Mouse (Mus musculus) olfactory bulb, adult 2 months (tissue): Measurements from ENCODE around the gene Klhl29. TPM values are rescaled to one million over a fixed set of nuclear protein-coding genes. Genes with fewer than 3 reads are reported as not detected.

Experiments used
- H3K27ac ChIP-seq: fragments of 200-500 bp; 2 replicates; pipeline ENCODE4 v1.5.1; 2012; ENCODE audit warnings: low read depth, low read length; ENCODE audit not compliant: insufficient read depth
- H3K4me1 ChIP-seq: fragments of 200-500 bp; 2 replicates; pipeline ENCODE4 v1.6.1; 2012; ENCODE audit warnings: low read length; ENCODE audit not compliant: control insufficient read depth, insufficient read depth
- H3K4me3 ChIP-seq: fragments of 200-500 bp; 2 replicates; pipeline ENCODE4 v1.5.1; 2012; ENCODE audit warnings: mild to moderate bottlenecking, low read depth, low read length, moderate library complexity; ENCODE audit not compliant: insufficient read depth
- CTCF ChIP-seq: fragments of 200-500 bp; IDR thresholded peaks from 2 replicates; pipeline ENCODE4 v1.5.1; 2012; ENCODE audit warnings: low read depth, mild to moderate bottlenecking, low read length, moderate library complexity; ENCODE audit not compliant: insufficient read depth
- POLR2A ChIP-seq: fragments of 200-500 bp; IDR thresholded peaks from 2 replicates; pipeline ENCODE4 v1.6.1; 2012; ENCODE audit warnings: mild to moderate bottlenecking, low read depth, low read length, moderate library complexity; ENCODE audit not compliant: insufficient read depth
- WGBS: fragments of 180-500 bp; shearing (Covaris S2); methylation state at CpG from one replicate; pipeline ENCODE4 v1.1.7; 2018; 5-methylcytosine and 5-hydroxymethylcytosine counted together
- polyA plus RNA-seq: library from polyadenylated mRNA; stranded (reverse); fragments of >200 nt; gene quantifications from 2 replicates; pipeline ENCODE4 v1.2.4, GENCODE M21; 2012; ENCODE audit warnings: low replicate concordance; ENCODE audit not compliant: missing spikeins, insufficient read depth, insufficient read length

Klhl29 gene
- polyA plus RNA-seq, 1 experiment, result not detected

GRCm38 (mm10) chr12:5284961-5285360, 90.5 kb downstream of the Klhl29 start:
- Histone ChIP-seq H3K4me1 (peaks cover 6% of the 10 kb centered on the region; the same call in 1 of the 2 replicates), H3K4me3 (no peak overlapping the region), H3K27ac (no peak overlapping the region)
- WGBS, result 92% methylated on average over 6 of the region's 6 CpGs
- TF ChIP-seq CTCF, result no peak
- no peak for TF ChIP-seq POLR2A

DNA sequence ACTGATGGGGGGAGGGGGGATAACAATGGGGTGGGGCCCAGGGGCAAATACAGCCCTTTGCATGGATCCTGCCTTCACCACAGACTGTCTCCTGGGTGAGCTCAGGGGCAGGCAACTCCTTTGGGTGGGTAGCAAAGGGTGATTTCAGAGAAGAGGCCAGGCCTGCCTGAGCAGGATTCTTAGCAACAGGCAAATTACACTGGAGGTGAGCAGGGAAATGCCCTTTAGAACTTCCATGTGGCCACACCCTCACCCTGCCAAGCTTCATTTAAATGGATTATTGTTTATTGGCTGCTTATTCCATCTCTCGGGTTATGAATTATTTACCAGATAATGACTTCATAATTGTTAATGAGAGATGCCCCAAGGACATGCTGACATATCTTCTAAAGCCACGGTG, 91.8 kb downstream of the Klhl29 start:
- Histone ChIP-seq H3K4me3 (no peak overlapping the region), H3K27ac (no peak overlapping the region), H3K4me1 (peaks cover 10% of the 10 kb centered on the region; the same call in 1 of the 2 replicates)
- TF ChIP-seq CTCF, result no peak
- TF ChIP-seq POLR2A, result no peak
- WGBS, result 87% methylated on average over 2 of the region's 2 CpGs

DNA sequence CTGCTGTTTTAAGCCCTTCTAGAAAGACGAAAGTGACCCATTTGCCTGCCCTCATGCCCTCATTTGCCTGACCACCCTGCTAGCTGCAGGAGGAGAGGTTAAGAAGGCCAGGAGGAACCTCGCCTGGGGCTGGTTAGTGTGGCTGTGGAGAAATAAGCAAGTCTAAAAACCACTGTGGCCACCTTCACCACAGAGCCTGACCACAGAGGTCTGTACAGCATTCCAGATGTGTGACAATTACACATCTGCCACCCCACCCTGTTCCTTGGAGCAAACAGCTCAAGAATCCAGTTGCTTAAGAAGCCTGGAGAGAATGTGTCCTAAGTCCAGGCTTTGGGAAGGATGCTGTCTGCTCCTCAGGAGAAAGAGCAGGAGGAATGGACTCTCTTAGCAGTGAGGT, 92.9 kb downstream of the Klhl29 start:
- WGBS, result 89% methylated on average over 2 of the region's 2 CpGs
- Histone ChIP-seq H3K4me3 (no peak overlapping the region), H3K4me1 (peaks cover 10% of the 10 kb centered on the region; the same call in 1 of the 2 replicates), H3K27ac (no peak overlapping the region)
- TF ChIP-seq CTCF, result no peak
- no peak for TF ChIP-seq POLR2A

GRCm38 (mm10) chr12:5279873-5280272, 95.6 kb downstream of the Klhl29 start:
- Histone ChIP-seq H3K27ac (no peak overlapping the region), H3K4me3 (no peak overlapping the region), H3K4me1 (peaks cover 17% of the 10 kb centered on the region)
- TF ChIP-seq CTCF (no peak), POLR2A (no peak)
- WGBS, result 56% methylated on average over 1 of the region's 1 CpGs

DNA sequence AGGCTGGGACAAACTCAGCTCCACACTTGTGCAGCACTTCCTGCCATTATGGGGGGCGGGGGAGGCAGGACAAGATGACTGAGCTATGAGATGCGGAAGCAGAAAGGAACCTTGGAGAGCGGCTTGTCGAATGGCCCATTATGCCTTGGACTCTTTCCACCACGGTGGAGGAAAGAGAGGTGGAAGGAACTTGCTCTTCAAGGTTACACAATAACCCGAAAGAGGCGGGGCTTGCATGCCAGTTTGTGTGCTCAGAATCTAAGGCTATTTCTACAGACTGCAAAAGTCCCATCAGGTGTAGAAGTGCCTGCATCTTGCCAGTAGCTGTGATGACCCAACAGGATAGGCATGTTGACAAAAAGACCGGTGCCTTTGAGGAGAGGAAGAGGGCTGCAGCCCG, 98.5 kb downstream of the Klhl29 start:
- WGBS, result 73% methylated on average over 9 of the region's 9 CpGs
- Histone ChIP-seq H3K4me1 (peaks cover 24% of the 10 kb centered on the region), H3K27ac (no peak overlapping the region), H3K4me3 (no peak overlapping the region)
- TF ChIP-seq CTCF (no peak), POLR2A (no peak)

- no peak for TF ChIP-seq CTCF
- TF ChIP-seq POLR2A, result no peak
- H3K27ac ChIP-seq, result no peak overlapping the region
- WGBS, result 58% methylated on average over 6 of the region's 6 CpGs
- H3K4me3 ChIP-seq, result no peak overlapping the region
- peaks cover 21% of the 10 kb centered on the region for H3K4me1 ChIP-seq
Observed at GRCm38 (mm10) chr12:5275507-5275936, 100.0 kb downstream of the Klhl29 start.

DNA sequence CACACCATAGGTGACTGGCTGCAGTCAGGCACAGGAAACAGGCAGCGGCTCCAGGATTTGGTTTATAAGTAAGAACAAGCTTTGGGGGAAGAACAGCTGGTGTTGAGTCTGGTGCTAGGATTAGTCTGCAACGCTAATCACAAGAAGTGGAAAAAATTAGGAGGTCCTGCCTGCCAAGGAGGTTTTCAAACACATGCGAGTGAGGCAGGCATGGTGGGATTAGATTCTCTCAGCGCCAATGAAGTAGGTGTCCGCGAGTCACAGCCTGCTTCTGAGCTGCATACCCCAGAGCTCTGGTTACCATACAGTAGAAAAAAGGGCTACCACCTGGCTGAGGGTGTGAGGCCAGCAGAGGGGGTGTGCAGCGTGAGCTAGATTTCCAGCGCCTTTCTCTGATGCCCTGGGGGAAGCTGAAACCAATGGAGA, 101.0 kb downstream of the Klhl29 start:
- Histone ChIP-seq H3K4me3 (no peak overlapping the region), H3K27ac (0 out of 2 replicates have a peak overlapping the region, but pooled peaks have one; percentile 37), H3K4me1 (peaks cover 22% of the 10 kb centered on the region)
- WGBS, result 27% methylated on average over 8 of the region's 8 CpGs
- TF ChIP-seq CTCF (no peak), POLR2A (no peak)

- no peak overlapping the region for H3K27ac ChIP-seq
- 66% methylated on average over 4 of the region's 4 CpGs for WGBS
- no peak overlapping the region for H3K4me3 ChIP-seq
- peaks cover 31% of the 10 kb centered on the region for H3K4me1 ChIP-seq
- TF ChIP-seq CTCF (no peak), POLR2A (no peak)
Observed at GRCm38 (mm10) chr12:5273316-5274047, 102.0 kb downstream of the Klhl29 start.

DNA sequence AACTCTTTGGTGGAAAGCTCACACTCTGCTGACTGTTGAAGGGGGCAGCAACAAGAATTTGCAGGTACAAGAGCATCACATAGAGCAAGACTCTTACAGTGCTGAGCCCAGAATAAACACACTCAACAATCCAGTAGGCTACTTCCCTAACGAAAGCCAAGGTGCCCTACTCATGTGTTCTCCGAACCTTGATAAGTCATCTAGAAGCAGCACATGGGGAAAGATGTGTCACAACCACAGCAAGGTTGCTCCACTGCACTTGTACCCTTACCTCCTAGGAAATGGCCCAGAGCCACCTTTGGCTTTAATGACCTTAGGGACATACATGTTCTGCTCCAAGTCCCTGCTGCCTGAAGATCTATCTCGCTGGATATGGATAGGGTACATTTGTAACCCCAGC, 105.0 kb downstream of the Klhl29 start:
- Histone ChIP-seq H3K4me1 (peaks cover 34% of the 10 kb centered on the region), H3K27ac (no peak overlapping the region), H3K4me3 (no peak overlapping the region)
- TF ChIP-seq POLR2A, result no peak
- no peak for TF ChIP-seq CTCF
- WGBS, result 92% methylated on average over 3 of the region's 3 CpGs

- Histone ChIP-seq H3K27ac (no peak overlapping the region), H3K4me3 (no peak overlapping the region), H3K4me1 (peaks cover 30% of the 10 kb centered on the region)
- no peak for TF ChIP-seq POLR2A
- no peak for TF ChIP-seq CTCF
- WGBS, result 73% methylated on average over 9 of the region's 9 CpGs
Observed at GRCm38 (mm10) chr12:5269936-5270335, 105.5 kb downstream of the Klhl29 start.
